20 mouse cellular contexts compared by ENCODE assay signal in the genomic region with DNA sequence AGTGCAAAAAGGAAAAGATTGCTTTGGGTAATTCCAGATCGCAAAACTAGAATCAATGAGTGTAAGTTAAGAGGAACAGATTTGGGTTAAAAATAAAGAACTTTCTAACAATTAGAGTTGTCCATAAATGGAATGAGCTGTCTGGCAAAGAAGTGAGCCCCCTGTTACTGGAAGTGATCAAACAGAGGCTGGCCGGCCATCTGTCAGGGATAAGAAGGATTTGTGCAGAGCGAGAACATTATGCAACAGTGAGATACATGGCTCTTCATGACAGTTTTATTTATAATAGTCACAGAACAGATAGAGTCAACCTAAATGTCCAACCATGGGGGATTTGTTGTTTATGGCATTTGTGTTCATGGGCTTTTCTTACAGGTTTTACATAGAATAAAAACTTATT. TPM values are rescaled to one million over a fixed set of nuclear protein-coding genes. Genes with fewer than 3 reads are reported as not detected.
DNase-seq lines count a peak whose midpoint lies in the region; ATAC-seq and TF ChIP-seq lines count a peak whose summit lies in the region.
"Had no signal": no experiment of that assay in that cellular context is flagged by ENCODE, and none has a peak within 500 bp of the region (broad histone marks: within the 10 kb centered on the region; RNA-seq: fewer than 3 reads in every experiment).

No protein-coding gene starts in this region.

- ATAC-seq in hindbrain, embryonic 13.5 days (ENCODE audit: low FRiP score) = no peak
- ATAC-seq: forebrain, embryonic 14.5 days; Patski had no signal

- intact Hi-C loops in left cerebral cortex, postnatal 14 days (cut with DNase I) = no loop called here
- intact Hi-C loops in left cerebral cortex, adult 2 months (cut with DNase I) = no loop called here

- no peaks in the 10 kb centered on the region for H3K27me3 ChIP-seq in hindbrain, embryonic 13.5 days
- H3K27me3 ChIP-seq: heart, embryonic 13.5 days; neural tube, embryonic 13.5 days; Patski; stomach, embryonic 15.5 days had no signal

- H3K4me1 ChIP-seq in hindbrain, embryonic 13.5 days (replicated peaks) = no peaks in the 10 kb centered on the region
- H3K4me1 ChIP-seq: embryonic facial prominence, embryonic 10.5 days; heart, embryonic 13.5 days; limb, embryonic 10.5 days; neural tube, embryonic 13.5 days; stomach, embryonic 15.5 days had no signal

- 96% methylated on average over 3 of the region's 3 CpGs for WGBS in hindbrain, embryonic 13.5 days

- H3K4me3 ChIP-seq in left cerebral cortex, adult 2 months = no peak overlapping the region
- H3K4me3 ChIP-seq in hindbrain, embryonic 13.5 days = no peak overlapping the region
- H3K4me3 ChIP-seq: embryonic facial prominence, embryonic 10.5 days; gastrocnemius, adult 2 months; heart, embryonic 13.5 days; limb, embryonic 10.5 days; neural tube, embryonic 13.5 days; stomach, embryonic 15.5 days had no signal

- DNase-seq in left cerebral cortex, postnatal 14 days (ENCODE audit: low spot score in 2 of 2) = peak; percentile 15 to 21
- DNase-seq in left cerebral cortex, adult 2 months (ENCODE audit: extremely low spot score in 1 of 2, low spot score in 2 of 2) = no peak
- DNase-seq in cerebellum, adult 8-10 months = peak; percentile 20
- peak; percentile 81 to 91 for DNase-seq in layer of hippocampus, adult 18-20 months (ENCODE audit: low spot score in 2 of 2)
- peak; percentile 26 for DNase-seq in right cerebral cortex, postnatal 4 days
- no peak for DNase-seq in kidney, postnatal 36 days
- DNase-seq: gastrocnemius, adult 2 months; lung, adult 2 months had no signal

- no peak overlapping the region for H3K4me2 ChIP-seq in hindbrain, embryonic 13.5 days
- H3K4me2 ChIP-seq: heart, embryonic 13.5 days; liver, embryonic 11.5 days; midbrain, embryonic 11.5 days; neural tube, embryonic 13.5 days; stomach, embryonic 15.5 days had no signal

- no peak overlapping the region for H3K9ac ChIP-seq in hindbrain, embryonic 13.5 days
- H3K9ac ChIP-seq: heart, embryonic 13.5 days; neural tube, embryonic 13.5 days; stomach, embryonic 15.5 days had no signal

- no peaks in the 10 kb centered on the region for H3K36me3 ChIP-seq in hindbrain, embryonic 13.5 days
- H3K36me3 ChIP-seq: embryonic facial prominence, embryonic 10.5 days; heart, embryonic 13.5 days; limb, embryonic 10.5 days; neural tube, embryonic 13.5 days; stomach, embryonic 15.5 days had no signal

- H3K9me3 ChIP-seq in hindbrain, embryonic 13.5 days = no peaks in the 10 kb centered on the region
- H3K9me3 ChIP-seq: embryonic facial prominence, embryonic 10.5 days; heart, embryonic 13.5 days; limb, embryonic 10.5 days; neural tube, embryonic 13.5 days; stomach, embryonic 15.5 days had no signal

- no peak for TF ChIP-seq CTCF in left cerebral cortex, adult 2 months (IDR thresholded peaks at IDR 0.05)

- no peak overlapping the region for H3K27ac ChIP-seq in left cerebral cortex, adult 2 months
- H3K27ac ChIP-seq in hindbrain, embryonic 13.5 days = no peak overlapping the region
- H3K27ac ChIP-seq: embryonic facial prominence, embryonic 10.5 days; gastrocnemius, adult 2 months; heart, embryonic 13.5 days; limb, embryonic 10.5 days; macrophage; neural tube, embryonic 13.5 days; stomach, embryonic 15.5 days had no signal

RNA-seq across cellular contexts. Expression of a gene that starts 46.6 kb away (rescaled TPM):
- 10 to 100 TPM; 16.7 to 19.4 TPM for total RNA-seq in left cerebral cortex, postnatal 14 days (2021)
- 10 to 100 TPM; 26.7 to 33.8 TPM for total RNA-seq in left cerebral cortex, adult 2 months (2021)
- total RNA-seq in layer of hippocampus, adult 18-20 months (2021) = 10 to 100 TPM; 31.9 to 35.6 TPM
- 13.2 and 13.4 TPM in 2 replicates for polyA plus RNA-seq in hindbrain, embryonic 13.5 days (2015; fragmentation: Nextera tagmentation; extraction: Ambion mirVana)
- total RNA-seq: hematopoietic stem cell, adult 5-6 weeks had no signal

RNA-seq across cellular contexts. Expression of a gene that starts 46.8 kb away (rescaled TPM):
- 10 to 100 TPM; 32.7 to 33.8 TPM for total RNA-seq in left cerebral cortex, postnatal 14 days (2021)
- 10 to 100 TPM; 32.9 to 36.6 TPM for total RNA-seq in left cerebral cortex, adult 2 months (2021)
- total RNA-seq in layer of hippocampus, adult 18-20 months (2021) = 10 to 100 TPM; 43.3 to 45.7 TPM
- 4.2 and 4.9 TPM in 2 replicates for polyA plus RNA-seq in hindbrain, embryonic 13.5 days (2015; fragmentation: Nextera tagmentation; extraction: Ambion mirVana)

Comparison
In these comparisons a context has a peak if more than half of its experiments do, and no peak if none do; other contexts are left out.
1. DNase-seq: peak in left cerebral cortex, postnatal 14 days (2 of 2), cerebellum, adult 8-10 months (single experiment), layer of hippocampus, adult 18-20 months (2 of 2) and right cerebral cortex, postnatal 4 days (single experiment); none in left cerebral cortex, adult 2 months (0 of 2) and kidney, postnatal 36 days (0 of 2).